Comparison of ENCODE assay signal across 7 mouse cellular contexts in genomic region chr4:123584084-123584719, GRCm38 (mm10).
DNase-seq lines count a peak whose midpoint lies in the region; ATAC-seq and TF ChIP-seq lines count a peak whose summit lies in the region.

No protein-coding gene starts in this region.

- DNase-seq in 3T3-L1 (ENCODE audit: low read depth, low spot score): peak; percentile 70
- DNase-seq in B cell, adult 2 months: peak; percentile 60 to 70
- DNase-seq in forebrain, embryonic 11.5 days (ENCODE audit: low spot score): no peak
- DNase-seq in adrenal gland, postnatal 10 days: no peak
- no peak for DNase-seq in cerebellum, adult 18-20 months

- no peak overlapping the region for H3K4me2 ChIP-seq in forebrain, embryonic 11.5 days (ENCODE audit: low read depth, low read length, severe bottlenecking)
- no peak overlapping the region for H3K4me2 ChIP-seq in intestine, embryonic 16.5 days (ENCODE audit: low read depth, low read length)
- H3K4me2 ChIP-seq in myocyte (ENCODE audit: low read depth): peak overlapping the region; percentile 41

- no peaks in the 10 kb centered on the region for H3K9me3 ChIP-seq in forebrain, embryonic 11.5 days (ENCODE audit: control insufficient read depth, low read length)
- H3K9me3 ChIP-seq in intestine, embryonic 16.5 days (ENCODE audit: control insufficient read depth, low read length): no peaks in the 10 kb centered on the region

- TF ChIP-seq POLR2A in myocyte (IDR thresholded peaks at IDR 0.05; ENCODE audit: insufficient read length, low read depth): no peak

- no peak overlapping the region for H3K9ac ChIP-seq in forebrain, embryonic 11.5 days (ENCODE audit: low read length)
- H3K9ac ChIP-seq in intestine, embryonic 16.5 days (ENCODE audit: low read depth, low read length): no peak overlapping the region

- no peaks in the 10 kb centered on the region for H3K27me3 ChIP-seq in forebrain, embryonic 11.5 days (ENCODE audit: control insufficient read depth, insufficient read depth, low read length)
- no peaks in the 10 kb centered on the region for H3K27me3 ChIP-seq in intestine, embryonic 16.5 days (replicated peaks; ENCODE audit: control insufficient read depth, insufficient read depth, low read length)
- no peaks in the 10 kb centered on the region for H3K27me3 ChIP-seq in myocyte (ENCODE audit: control insufficient read depth, insufficient read depth, insufficient read length)

- H3K4me1 ChIP-seq in forebrain, embryonic 11.5 days (replicated peaks; ENCODE audit: control insufficient read depth, insufficient read depth, low read length): peaks cover 7% of the 10 kb centered on the region
- no peaks in the 10 kb centered on the region for H3K4me1 ChIP-seq in intestine, embryonic 16.5 days (ENCODE audit: control insufficient read depth, insufficient read depth, low read length)

- H3K4me3 ChIP-seq in forebrain, embryonic 11.5 days (ENCODE audit: low read depth, low read length): no peak overlapping the region
- no peak overlapping the region for H3K4me3 ChIP-seq in intestine, embryonic 16.5 days (ENCODE audit: low read length)
- H3K4me3 ChIP-seq in myocyte: no peak overlapping the region

- peak overlapping the region; percentile 32; the same call in 1 of the 2 replicates for H3K27ac ChIP-seq in forebrain, embryonic 11.5 days (ENCODE audit: low read depth, low read length)
- H3K27ac ChIP-seq in intestine, embryonic 16.5 days (ENCODE audit: low read length): peak overlapping the region; percentile 23; the same call in 1 of the 2 replicates

- H3K36me3 ChIP-seq in forebrain, embryonic 11.5 days (ENCODE audit: control insufficient read depth, insufficient read depth, low read length): no peaks in the 10 kb centered on the region
- H3K36me3 ChIP-seq in intestine, embryonic 16.5 days (ENCODE audit: control insufficient read depth, insufficient read depth, low read length): no peaks in the 10 kb centered on the region
- no peaks in the 10 kb centered on the region for H3K36me3 ChIP-seq in myocyte (ENCODE audit: control insufficient read depth, insufficient read depth)

- no peak for ATAC-seq in forebrain, embryonic 11.5 days (replicated peaks; ENCODE audit: low FRiP score)
- ATAC-seq in intestine, embryonic 16.5 days: no peak

- 48% methylated on average over 8 of the region's 8 CpGs for WGBS in forebrain, embryonic 11.5 days
- WGBS in intestine, embryonic 16.5 days: 29% methylated on average over 8 of the region's 8 CpGs

- no peak overlapping the region for H3ac ChIP-seq in myocyte (ENCODE audit: control insufficient read depth, insufficient read length)

- peaks cover 61% of the 10 kb centered on the region for H3K79me2 ChIP-seq in myocyte (ENCODE audit: control insufficient read depth, insufficient read depth)

TF ChIP-seq in myocyte, 11 proteins besides CTCF, POLR2A, EP300 and RAD21:
- TF ChIP-seq SRF (IDR thresholded peaks at IDR 0.05; ENCODE audit: control insufficient read depth, insufficient read length, low read depth) (no peak), MYOG (IDR thresholded peaks at IDR 0.05; ENCODE audit: control insufficient read depth in 1 of 3, insufficient read depth in 1 of 3, insufficient read length in 2 of 3, low read depth in 2 of 3) (no peak), REST (IDR thresholded peaks at IDR 0.05; ENCODE audit: insufficient read depth, insufficient read length) (no peak), POLR2AphosphoS2 (IDR thresholded peaks at IDR 0.05; ENCODE audit: insufficient read length, low read depth) (no peak), MAX (IDR thresholded peaks at IDR 0.05; ENCODE audit: low read depth) (no peak), USF1 (IDR thresholded peaks at IDR 0.05; ENCODE audit: low read depth) (no peak), MYOD1 (IDR thresholded peaks at IDR 0.05; ENCODE audit: control insufficient read depth in 1 of 3, insufficient read length in 2 of 3, low read depth in 2 of 3) (no peak), CEBPB (IDR thresholded peaks at IDR 0.05; ENCODE audit: insufficient read depth, poor library complexity, severe bottlenecking) (no peak), TCF3 (IDR thresholded peaks at IDR 0.05; ENCODE audit: insufficient read length, low read depth) (no peak)

Comparison
In these comparisons a context has a peak if more than half of its experiments do, and no peak if none do; other contexts are left out.
1. DNase-seq: peak in 3T3-L1 (single experiment) and B cell, adult 2 months (2 of 2); none in forebrain, embryonic 11.5 days (single experiment), adrenal gland, postnatal 10 days (single experiment) and cerebellum, adult 18-20 months (0 of 2).